Mouse (Mus musculus): ENCODE measurements around the gene Hyal1.

The Hyal1 gene

DNA sequence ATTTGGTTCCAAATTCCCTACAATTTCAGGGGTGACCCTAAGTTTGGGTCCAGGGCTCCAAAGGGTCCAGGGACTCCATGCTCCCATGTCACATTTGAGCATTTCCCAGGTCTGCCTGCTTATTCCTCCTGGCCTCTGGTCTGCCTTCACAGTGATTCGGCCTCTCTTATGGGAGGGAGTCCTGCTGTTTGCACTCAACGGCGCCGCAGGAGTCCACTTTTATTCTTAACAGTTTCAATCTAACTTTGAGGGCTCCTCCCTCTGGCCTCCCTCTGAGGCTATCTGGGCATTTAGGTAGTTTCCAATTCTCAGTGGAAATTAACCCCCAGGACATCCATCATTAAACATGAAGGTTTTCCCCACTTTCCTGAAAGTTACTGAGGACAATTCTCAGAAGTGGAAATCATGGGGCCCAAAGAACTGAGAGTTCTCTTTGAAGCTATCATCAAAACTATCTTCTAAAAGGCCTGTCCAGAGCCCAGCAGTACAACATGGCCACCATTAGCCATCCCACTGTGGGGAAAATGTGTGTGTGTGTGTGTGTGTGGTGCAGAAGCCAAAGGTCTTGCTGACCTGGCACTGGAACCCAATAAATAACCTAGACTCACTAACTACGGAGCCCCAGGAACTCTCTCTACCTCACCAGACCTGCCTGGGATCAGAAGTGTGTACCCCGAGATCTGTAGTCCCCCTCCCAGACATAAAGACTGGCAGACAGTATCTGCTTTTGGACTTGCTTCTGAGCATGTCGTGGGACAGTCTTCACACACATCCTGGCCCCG, 17.7 kb downstream of the Hyal1 start:
- no peak for DNase-seq (ENCODE audit: low read depth)

- DNase-seq (ENCODE audit: low read depth): no peak
Observed at GRCm38 (mm10) chr9:107596619-107597569, 20.2 kb downstream of the Hyal1 start.

DNA sequence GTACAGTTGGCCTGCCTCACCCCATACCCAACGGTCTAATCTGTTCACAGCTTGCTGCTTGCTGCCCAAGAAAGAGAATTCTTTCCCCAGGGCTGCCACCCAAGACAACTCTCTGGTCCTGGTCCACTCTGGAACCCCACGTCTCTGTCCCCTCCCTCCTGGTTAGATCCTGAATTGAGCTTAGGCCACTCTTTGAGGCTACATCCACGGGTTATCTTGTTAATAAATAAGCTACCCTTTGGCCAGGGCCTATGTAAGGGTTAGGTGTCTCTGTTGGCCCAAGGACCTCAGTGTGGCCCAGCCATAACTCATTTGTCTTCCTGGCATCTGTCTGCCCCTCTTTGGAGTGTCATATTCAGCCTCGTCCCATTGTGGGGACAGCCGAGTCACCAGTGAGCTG, 21.7 kb downstream of the Hyal1 start:
- no peak for DNase-seq (ENCODE audit: low read depth)

DNA sequence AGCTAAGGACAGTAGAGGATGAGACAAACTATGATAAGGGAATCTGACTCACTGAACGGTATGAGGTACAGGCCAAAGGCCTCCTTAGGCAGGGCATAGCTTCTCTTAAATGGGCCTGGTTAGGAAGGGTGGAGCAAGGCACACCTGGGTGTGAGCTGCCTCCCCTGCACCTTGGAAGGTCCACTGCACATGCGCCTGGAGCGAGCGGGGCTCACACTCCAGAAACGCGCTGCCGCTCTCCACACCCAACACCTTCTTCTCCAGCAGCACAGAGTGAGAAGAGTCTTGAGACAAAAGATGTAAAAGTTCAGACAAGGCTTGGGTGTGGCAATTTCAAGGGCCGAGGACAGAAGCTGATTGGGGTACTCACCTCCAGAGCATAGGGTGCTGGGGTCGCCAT, 22.7 kb downstream of the Hyal1 start:
- DNase-seq (ENCODE audit: low read depth): no peak

- no peak for DNase-seq (ENCODE audit: low read depth)
Observed at GRCm38 (mm10) chr9:107599842-107600241, 23.1 kb downstream of the Hyal1 start.

DNA sequence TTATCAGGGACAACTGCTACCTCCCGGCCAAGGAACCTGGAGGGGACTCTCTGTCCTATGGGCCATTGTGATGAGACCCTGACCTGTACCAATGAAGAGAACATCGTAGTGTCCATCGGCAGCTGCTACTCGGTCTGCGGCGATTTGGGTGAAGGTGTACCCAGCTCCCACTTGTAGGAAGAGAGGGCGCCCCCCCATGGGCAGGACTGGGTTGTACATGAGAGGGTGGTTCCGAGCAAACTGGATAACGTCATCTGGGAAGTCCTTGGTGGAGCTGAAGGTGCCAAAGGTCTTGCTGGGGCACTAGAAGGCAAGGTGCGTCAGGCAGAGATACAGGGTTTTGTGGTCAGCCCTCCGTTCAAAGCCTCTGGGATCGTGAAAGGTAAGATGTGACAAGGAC, 24.0 kb downstream of the Hyal1 start:
- no peak for DNase-seq (ENCODE audit: low read depth)

DNA sequence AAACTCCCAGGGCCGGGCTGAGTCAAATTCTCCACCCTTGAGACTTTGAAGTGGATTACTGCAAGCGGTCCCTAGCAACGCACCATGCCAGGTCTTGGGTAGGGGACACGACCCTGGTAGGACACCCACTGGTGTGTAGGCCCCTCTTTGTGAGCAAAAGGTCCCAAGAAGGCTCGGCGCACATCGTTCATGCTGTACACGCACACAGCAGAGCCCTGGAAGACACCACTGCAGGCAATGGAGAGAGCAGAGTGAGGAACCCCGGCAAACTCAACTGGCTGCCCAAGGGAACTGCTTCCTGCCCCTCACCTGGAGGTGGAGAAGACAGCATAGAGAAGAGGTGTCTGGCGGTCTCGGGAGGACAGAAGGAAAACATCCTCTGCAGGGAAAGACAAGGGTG, 24.5 kb downstream of the Hyal1 start:
- DNase-seq (ENCODE audit: low read depth): no peak

- DNase-seq (ENCODE audit: low read depth): peak; percentile 85
Observed at GRCm38 (mm10) chr9:107602068-107602648, 25.4 kb downstream of the Hyal1 start.

- no peak for DNase-seq (ENCODE audit: low read depth)
Observed at GRCm38 (mm10) chr9:107603251-107603650, 26.5 kb downstream of the Hyal1 start.

- DNase-seq (ENCODE audit: low read depth): no peak
Observed at GRCm38 (mm10) chr9:107605041-107605661, 28.4 kb downstream of the Hyal1 start.

GRCm38 (mm10) chr9:107606591-107606990, 29.9 kb downstream of the Hyal1 start:
- no peak for DNase-seq (ENCODE audit: low read depth)

- no peak for DNase-seq (ENCODE audit: low read depth)
Observed at GRCm38 (mm10) chr9:107607036-107607435, 30.3 kb downstream of the Hyal1 start.

- DNase-seq (ENCODE audit: low read depth): no peak
Observed at GRCm38 (mm10) chr9:107607653-107608245, 31.0 kb downstream of the Hyal1 start.

DNA sequence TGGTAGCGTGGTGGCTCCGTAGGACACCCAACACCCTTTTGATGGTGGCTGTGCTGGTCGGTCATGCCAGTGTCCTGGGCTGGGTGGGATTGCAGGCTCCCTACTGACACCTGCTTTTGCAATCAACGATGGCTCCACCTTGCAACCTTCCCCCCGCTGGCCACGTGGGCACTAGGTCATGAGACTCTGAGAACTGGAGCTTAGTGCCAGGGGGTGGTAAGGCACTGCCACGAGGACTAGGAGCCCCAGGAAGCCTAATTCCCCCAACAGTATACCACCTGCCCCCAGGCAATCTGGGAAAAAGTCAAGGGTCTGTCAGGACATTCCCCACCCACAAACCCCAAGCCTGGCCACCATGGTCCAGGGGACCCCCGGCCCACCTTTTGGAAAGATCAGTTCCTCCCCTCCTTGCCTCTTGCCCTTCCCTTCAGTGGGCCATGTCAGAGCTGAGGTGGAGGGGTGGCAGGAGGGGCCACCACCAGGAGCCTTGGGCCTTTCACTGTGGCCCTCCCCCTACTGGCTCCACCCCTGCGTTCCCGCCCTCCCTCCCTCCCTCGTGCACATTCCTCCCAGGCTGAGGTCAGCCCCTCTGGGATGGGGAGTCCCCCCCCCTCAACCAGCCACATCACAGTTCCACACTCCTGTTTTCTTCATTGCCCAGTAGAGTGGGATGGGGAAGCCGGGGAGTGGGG, 32.2 kb downstream of the Hyal1 start, which contains the start of gene Sema3b:
Gene Sema3b (minus strand): TSS at position 489 of the 692 bp plus-strand sequence.
- no peak for DNase-seq (ENCODE audit: low read depth)

DNA sequence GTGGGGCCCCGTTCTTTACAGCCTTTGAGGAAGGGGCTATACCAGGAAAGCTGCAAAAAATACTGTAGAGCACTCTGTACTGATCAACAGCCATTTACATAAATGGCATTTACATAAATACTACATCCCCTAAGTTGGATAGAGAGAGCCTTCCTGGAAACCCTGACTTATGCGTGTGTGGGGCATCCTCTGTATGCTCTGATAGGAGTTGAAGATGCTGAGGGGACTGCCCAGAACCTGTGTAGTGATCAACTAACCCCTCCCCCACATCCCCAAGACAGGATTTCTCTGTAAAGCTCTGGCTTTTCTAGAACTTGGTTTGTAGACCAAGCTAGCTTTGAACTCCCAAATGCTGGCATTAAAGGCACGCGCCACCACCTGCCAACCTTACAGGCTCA, 32.7 kb downstream of the Hyal1 start:
- DNase-seq (ENCODE audit: low read depth): no peak

- DNase-seq (ENCODE audit: low read depth): no peak
Observed at GRCm38 (mm10) chr9:107611456-107612190, 34.9 kb downstream of the Hyal1 start.

- peak; percentile 91 for DNase-seq (ENCODE audit: low read depth)
Observed at GRCm38 (mm10) chr9:107612191-107612944, 35.6 kb downstream of the Hyal1 start.

GRCm38 (mm10) chr9:107612945-107613569, 36.3 kb downstream of the Hyal1 start:
- no peak for DNase-seq (ENCODE audit: low read depth)

- no peak for DNase-seq (ENCODE audit: low read depth)
Observed at GRCm38 (mm10) chr9:107615035-107615434, 38.3 kb downstream of the Hyal1 start.
